Mouse (Mus musculus): Measurements from ENCODE around the gene P3h2.

P3h2 gene

DNA sequence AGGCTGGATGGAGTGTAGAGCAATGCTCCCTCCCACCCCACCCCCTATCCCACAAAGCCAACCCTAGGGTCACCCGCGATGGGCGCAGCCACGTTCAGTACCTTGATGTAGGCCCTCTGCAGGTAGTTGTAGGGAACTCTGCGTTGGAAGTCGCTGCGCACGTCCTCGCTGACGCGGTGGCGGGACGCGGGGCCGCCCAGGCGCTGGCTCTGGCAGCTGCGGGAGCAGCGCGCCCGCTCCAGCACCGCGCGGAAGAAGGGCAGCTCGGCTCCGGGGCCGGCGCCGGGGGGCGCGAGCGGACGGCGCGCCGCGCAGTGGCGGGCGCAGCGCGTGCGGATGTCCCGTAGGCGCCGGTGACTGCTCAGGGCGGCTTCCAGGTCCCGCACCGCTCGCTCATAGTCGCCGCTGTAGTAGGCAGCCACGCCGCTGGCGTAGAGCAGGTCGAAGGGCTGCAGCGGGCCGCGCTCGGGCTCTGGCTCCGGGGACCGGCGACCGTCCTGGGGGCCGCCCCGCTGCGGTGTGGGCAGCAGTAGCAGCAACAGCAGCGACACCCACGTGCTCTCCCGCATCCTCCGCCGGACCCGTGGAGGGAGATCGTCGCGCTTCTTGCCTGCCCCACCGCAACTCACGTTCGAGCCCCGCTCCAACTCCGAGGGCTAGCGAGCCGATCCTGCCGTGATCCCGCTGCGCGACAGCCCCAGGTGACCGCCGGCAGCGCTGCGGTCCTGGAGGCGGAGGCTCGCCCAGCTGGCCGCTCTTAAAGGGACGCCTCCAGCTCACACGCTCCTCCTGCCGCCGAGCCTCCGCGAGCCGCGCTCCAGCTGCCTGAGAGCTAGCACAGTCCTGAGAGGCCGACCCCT is at the start of gene P3h2:
TSS of gene P3h2 (minus strand) at position 670 of the 860 bp plus-strand sequence.
- DNase-seq (ENCODE audit: low read depth, low spot score), result peak; percentile 78

GRCm38 (mm10) chr16:26152258-26152657 is 46.7 kb upstream of the P3h2 start:
- no peak for DNase-seq (ENCODE audit: low read depth, low spot score)

GRCm38 (mm10) chr16:26150943-26151342 is 45.4 kb upstream of the P3h2 start:
- DNase-seq (ENCODE audit: low read depth, low spot score), result no peak

DNA sequence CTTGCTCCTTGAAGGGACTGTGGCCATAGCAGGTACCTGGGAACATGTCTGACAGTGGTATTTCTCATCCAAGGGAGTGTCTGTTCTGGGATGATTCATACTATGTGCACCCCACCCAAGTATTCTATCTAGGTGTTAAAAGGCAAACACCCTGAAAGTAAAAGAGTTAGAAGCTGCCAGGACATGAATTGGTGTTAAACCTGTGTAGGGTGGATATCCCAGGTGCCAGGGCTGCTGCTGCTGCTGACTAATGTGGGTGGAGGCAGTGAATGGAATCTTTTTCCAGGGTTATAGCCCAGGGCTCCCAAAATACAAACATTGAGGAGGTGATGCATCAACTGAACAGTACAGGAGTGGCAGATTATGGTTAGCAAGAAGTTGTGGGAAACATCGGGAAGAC is 41.3 kb upstream of the P3h2 start:
- DNase-seq (ENCODE audit: low read depth, low spot score), result no peak

DNA sequence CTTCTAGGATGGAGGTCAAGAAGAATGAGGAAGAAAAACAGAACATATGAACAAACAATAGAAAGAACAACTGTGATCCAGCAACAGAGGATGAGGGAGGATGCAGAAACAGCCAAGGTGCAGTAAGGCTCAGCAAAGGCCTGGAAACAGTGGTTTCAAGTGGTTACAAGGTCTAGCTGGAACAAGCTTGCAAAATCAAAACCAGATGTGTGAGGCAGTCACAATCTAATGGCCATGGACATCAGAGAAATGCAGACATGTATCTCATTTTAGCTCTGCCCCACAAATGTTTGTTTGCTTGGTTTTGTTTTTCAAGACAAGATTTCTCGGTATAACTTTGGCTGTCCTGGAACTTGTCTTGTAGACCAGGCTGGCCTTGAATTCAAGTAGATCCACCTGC is 25.5 kb upstream of the P3h2 start:
- DNase-seq (ENCODE audit: low read depth, low spot score), result no peak

GRCm38 (mm10) chr16:26106618-26107017 is 1.0 kb upstream of the P3h2 start:
- DNase-seq (ENCODE audit: low read depth, low spot score), result no peak

GRCm38 (mm10) chr16:26106041-26106617 is 545 bp upstream of the P3h2 start:
- DNase-seq (ENCODE audit: low read depth, low spot score), result peak; percentile 82

GRCm38 (mm10) chr16:26104274-26104673 is 1.3 kb downstream of the P3h2 start:
- DNase-seq (ENCODE audit: low read depth, low spot score), result no peak

- DNase-seq (ENCODE audit: low read depth, low spot score), result no peak
These were observed 2.7 kb downstream of the P3h2 start for GRCm38 (mm10) chr16:26102856-26103255.

- DNase-seq (ENCODE audit: low read depth, low spot score), result no peak
These were observed 5.4 kb downstream of the P3h2 start for GRCm38 (mm10) chr16:26100167-26100566.

DNA sequence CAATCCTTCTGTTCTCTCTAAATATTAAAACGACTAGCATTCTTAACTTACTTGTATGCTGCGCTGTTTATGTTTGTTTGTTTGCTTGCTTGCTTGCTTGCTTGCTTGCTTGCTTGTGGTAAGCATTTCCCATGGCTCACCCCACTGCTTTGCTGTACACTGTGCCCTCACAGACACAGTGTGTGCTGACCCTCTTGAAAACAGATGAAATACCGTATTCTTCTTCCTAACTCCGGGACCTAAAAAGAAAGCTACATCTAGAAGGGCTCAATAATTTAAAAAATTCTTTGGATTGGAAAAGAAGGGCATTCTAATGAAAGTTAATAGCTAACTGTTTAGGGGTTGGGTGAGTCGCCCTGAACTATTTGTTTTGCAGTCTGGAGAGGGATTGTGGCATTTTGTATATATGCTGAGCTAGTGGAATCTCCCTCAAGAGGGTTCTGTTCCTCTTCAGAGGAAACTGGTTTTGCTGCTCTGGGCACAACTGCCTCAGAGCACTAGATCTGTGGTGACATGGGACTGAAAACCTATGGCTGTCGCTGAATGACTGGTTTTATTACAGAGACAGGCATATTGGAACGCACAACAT is 9.8 kb downstream of the P3h2 start:
- no peak for DNase-seq (ENCODE audit: low read depth, low spot score)

- DNase-seq (ENCODE audit: low read depth, low spot score), result no peak
These were observed 11.7 kb downstream of the P3h2 start for GRCm38 (mm10) chr16:26093888-26094287.

DNA sequence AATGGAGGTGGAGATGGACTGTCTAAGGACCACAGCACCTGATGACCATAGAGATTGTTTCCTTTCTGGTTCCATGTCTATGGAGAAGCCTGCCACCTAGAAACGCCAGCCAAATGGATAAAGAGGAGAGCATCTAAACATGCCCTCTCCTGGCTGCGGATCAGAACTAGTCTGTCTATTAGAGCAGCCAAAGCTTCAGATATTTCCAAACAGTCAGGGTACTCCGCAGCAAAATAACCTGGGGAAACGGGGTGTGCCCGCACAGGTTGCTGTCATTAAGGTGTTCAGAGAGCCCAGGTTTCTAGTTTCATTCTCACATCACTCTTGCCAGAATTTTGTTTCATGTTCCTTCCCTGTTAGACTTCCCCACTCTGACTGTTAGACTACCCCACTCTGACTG is 16.6 kb downstream of the P3h2 start:
- no peak for DNase-seq (ENCODE audit: low read depth, low spot score)

DNA sequence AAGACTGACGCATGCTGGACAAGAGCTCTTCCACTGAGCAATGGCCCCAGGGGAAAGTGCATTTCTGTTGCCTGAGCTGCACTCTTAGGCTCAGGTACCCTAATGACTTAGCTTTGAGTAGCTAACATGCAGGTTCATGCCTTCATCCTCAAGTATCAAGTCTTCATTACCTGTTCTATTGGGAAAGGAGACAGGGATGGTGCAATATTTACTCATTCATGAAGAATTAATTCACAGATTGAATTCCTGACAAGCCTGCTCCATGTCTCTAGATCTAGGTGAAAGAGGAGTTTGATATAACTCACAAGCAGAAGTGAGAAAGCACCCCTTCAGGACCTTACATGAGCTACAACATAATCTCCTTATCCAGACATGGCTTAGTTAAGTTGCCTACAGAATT is 17.3 kb downstream of the P3h2 start:
- DNase-seq (ENCODE audit: low read depth, low spot score), result no peak

GRCm38 (mm10) chr16:26086955-26087354 is 18.6 kb downstream of the P3h2 start:
- no peak for DNase-seq (ENCODE audit: low read depth, low spot score)

DNA sequence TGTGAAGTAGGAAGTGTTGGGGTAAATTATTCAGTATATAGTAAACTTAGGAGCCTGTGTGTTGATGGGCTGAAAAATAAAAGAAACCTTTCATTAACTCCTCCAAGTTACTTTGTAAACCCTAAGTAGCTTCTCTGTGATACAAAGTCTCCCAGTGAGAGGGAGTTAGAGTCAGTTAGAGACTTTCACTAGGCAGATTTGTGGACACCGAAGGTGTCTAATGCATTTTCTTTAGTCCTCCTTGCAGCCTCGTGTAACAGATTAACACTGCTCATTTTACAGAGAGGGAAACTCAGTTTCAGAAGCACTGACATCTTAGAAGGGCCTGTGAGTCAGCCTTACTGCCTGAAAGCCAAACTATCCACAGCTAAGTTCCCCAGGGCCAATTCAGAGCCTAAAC is 20.4 kb downstream of the P3h2 start:
- no peak for DNase-seq (ENCODE audit: low read depth, low spot score)

GRCm38 (mm10) chr16:26082831-26083230 is 22.8 kb downstream of the P3h2 start:
- no peak for DNase-seq (ENCODE audit: low read depth, low spot score)

DNA sequence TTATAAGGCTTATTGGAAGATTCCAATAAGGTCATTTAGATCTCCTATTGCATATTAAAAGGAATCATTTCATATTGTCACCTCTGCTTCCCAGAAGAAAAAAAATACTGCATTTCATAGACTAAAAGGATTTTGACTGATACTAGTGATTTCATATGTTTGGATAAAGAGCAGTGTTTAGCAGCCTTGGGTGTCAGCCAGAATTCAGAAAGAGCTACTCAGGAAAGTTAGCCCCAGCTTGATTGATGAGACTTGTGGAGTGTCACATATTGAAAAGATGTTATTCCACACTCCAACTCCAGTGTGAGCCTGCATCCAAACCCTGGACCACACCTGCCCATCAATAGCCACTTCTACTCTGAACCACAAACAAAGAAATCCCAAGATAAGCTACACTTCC is 23.2 kb downstream of the P3h2 start:
- DNase-seq (ENCODE audit: low read depth, low spot score), result no peak

GRCm38 (mm10) chr16:26078923-26079351 is 26.6 kb downstream of the P3h2 start:
- peak; percentile 67 for DNase-seq (ENCODE audit: low read depth, low spot score)

- DNase-seq (ENCODE audit: low read depth, low spot score), result peak; percentile 30
These were observed 27.5 kb downstream of the P3h2 start for GRCm38 (mm10) chr16:26078100-26078422.

DNA sequence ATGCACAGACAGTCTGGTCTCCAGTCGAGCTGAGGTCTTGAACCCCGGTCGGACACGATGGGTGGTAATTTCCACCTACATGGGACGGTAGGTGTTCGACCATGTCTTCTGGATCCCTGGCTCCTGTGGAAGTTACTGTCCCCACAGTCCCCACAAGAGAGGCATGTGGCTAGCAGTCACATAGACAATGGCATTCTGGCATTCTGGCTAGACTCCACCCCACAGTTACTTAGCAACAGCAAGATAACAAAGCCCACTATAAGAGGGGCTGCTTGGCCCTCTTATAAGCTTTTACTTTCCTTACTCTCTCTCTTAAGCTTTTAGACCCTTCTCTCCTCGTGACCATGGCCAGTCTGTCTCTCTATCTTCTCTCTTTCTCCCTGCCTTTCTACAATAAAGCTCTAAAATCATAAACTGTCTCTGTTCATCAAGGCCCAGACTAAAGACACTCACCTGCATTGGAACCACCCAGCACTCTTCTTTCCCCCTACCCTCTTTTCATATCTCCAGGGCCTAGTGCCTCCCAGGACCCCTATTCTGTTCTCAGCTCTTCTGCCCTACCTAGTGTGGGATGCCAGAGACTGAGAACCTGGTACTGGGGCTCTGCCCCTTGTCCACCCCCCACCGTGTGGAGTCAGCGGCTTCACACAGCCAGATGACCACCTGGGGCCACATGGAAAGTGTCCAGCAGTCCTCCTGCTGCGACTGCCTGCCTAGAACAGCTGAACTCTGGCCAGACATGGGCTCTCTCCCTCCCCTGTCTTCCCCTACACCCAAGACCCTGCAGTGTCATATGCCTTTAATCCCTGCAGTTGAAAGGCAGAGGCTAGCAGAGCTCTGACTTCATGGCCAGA is 28.1 kb downstream of the P3h2 start:
- no peak for DNase-seq (ENCODE audit: low read depth, low spot score)

- DNase-seq (ENCODE audit: low read depth, low spot score), result no peak
These were observed 30.5 kb downstream of the P3h2 start for GRCm38 (mm10) chr16:26075063-26075462.
